Mouse (Mus musculus) hindbrain, postnatal 0 days (tissue): ENCODE data around the gene Pcmt1. TPM values are rescaled to one million over a fixed set of nuclear protein-coding genes. Genes with fewer than 3 reads are reported as not detected.

Experiments used
- ATAC-seq: fragments of 200-750 bp; cut with Nextera tagmentation; 2 replicates; pipeline ENCODE4 v1.8.0; 2017; ENCODE audit warnings: mild to moderate bottlenecking, moderate TSS enrichment, moderate library complexity
- DNase-seq: peaks from one replicate; pipeline ENCODE4 v3.0.0-alpha.2; 2015; ENCODE audit warnings: low spot score
- H3K27ac ChIP-seq: fragments of 300-500 bp; sonication (generic); 2 replicates; pipeline ENCODE4 v1.5.1; 2014; ENCODE audit warnings: mild to moderate bottlenecking
- H3K27me3 ChIP-seq: fragments of 300-500 bp; sonication (generic); 2 replicates; pipeline ENCODE4 v1.6.1; 2014; ENCODE audit warnings: low read length, mixed read lengths; ENCODE audit not compliant: insufficient read depth
- H3K36me3 ChIP-seq: fragments of 300-500 bp; sonication (generic); 2 replicates; pipeline ENCODE4 v1.6.1; 2014; ENCODE audit warnings: low read length, mixed read lengths; ENCODE audit not compliant: insufficient read depth
- H3K4me1 ChIP-seq: fragments of 300-500 bp; sonication (generic); 2 replicates; pipeline ENCODE4 v1.6.1; 2014; ENCODE audit warnings: antibody characterized with exemption, low read length, mixed read lengths; ENCODE audit not compliant: insufficient read depth
- H3K4me2 ChIP-seq: fragments of 300-500 bp; sonication (generic); 2 replicates; pipeline ENCODE4 v1.6.1; 2014; ENCODE audit warnings: low read depth, mild to moderate bottlenecking, low read length, moderate library complexity, mixed read lengths
- H3K4me3 ChIP-seq: fragments of 300-500 bp; sonication (generic); 2 replicates; pipeline ENCODE4 v1.5.1; 2014; ENCODE audit warnings: low read length
- H3K9ac ChIP-seq: fragments of 300-500 bp; sonication (generic); replicated peaks from 2 replicates; pipeline ENCODE4 v1.6.1; 2014; ENCODE audit warnings: mild to moderate bottlenecking, low read length, moderate library complexity, mixed read lengths
- H3K9me3 ChIP-seq: fragments of 300-500 bp; sonication (generic); 2 replicates; pipeline ENCODE4 v1.6.1; 2016; ENCODE audit warnings: low read length, mixed read lengths
- CTCF ChIP-seq: IDR thresholded peaks from 2 replicates; pipeline ENCODE4 v1.5.1; 2016; ENCODE audit warnings: antibody characterized with exemption, control low read depth, low read depth
- WGBS: fragments of 180-500 bp; shearing (Covaris S2); extraction: QIAGEN DNeasy Blood & Tissue Kit; methylation state at CpG from one replicate; pipeline ENCODE4 v1.1.7; 2014; 5-methylcytosine and 5-hydroxymethylcytosine counted together
- polyA plus RNA-seq: library from polyadenylated mRNA; unstranded; fragments of >200 nt; fragmentation: Nextera tagmentation; extraction: Ambion mirVana; gene quantifications from 2 replicates; pipeline ENCODE4 v1.2.1, GENCODE M21; 2015
- total RNA-seq: library from RNA; depleted of rRNA; stranded (reverse); fragments of >200 nt; gene quantifications from 2 replicates; pipeline ENCODE4 v1.2.3, GENCODE M21; 2014

Pcmt1 gene
- total and polyA plus RNA-seq, 2 experiments from 2014 or later: 65.7 to 202 TPM

GRCm38 (mm10) chr10:7651057-7651456 lies 29.9 kb downstream of the Pcmt1 start:
- WGBS: 90% methylated on average over 2 of the region's 2 CpGs
- peaks cover 14% of the 10 kb centered on the region for H3K36me3 ChIP-seq
- ATAC-seq: no peak
- H3K27me3 ChIP-seq: no peaks in the 10 kb centered on the region
- no peaks in the 10 kb centered on the region for H3K4me1 ChIP-seq
- H3K4me3 ChIP-seq: no peak overlapping the region
- no peak for DNase-seq
- no peaks in the 10 kb centered on the region for H3K9me3 ChIP-seq
- no peak for TF ChIP-seq CTCF
- H3K4me2 ChIP-seq: no peak overlapping the region
- no peak overlapping the region for H3K9ac ChIP-seq
- no peak overlapping the region for H3K27ac ChIP-seq

- Histone ChIP-seq H3K36me3 (peaks cover 18% of the 10 kb centered on the region), H3K4me2 (no peak overlapping the region), H3K9ac (no peak overlapping the region), H3K27me3 (no peaks in the 10 kb centered on the region), H3K9me3 (no peaks in the 10 kb centered on the region), H3K4me3 (no peak overlapping the region), H3K27ac (no peak overlapping the region), H3K4me1 (no peaks in the 10 kb centered on the region)
- ATAC-seq (no peak), DNase-seq (no peak)
- TF ChIP-seq CTCF: no peak
- 84% methylated on average over 4 of the region's 4 CpGs for WGBS
Measured at GRCm38 (mm10) chr10:7649059-7649458, 31.9 kb downstream of the Pcmt1 start.

GRCm38 (mm10) chr10:7645911-7646310 lies 35.0 kb downstream of the Pcmt1 start:
- no peak overlapping the region for H3K4me3 ChIP-seq
- ATAC-seq (no peak), DNase-seq (no peak)
- H3K4me2 ChIP-seq: no peak overlapping the region
- H3K36me3 ChIP-seq: peaks cover 29% of the 10 kb centered on the region
- H3K9ac ChIP-seq: no peak overlapping the region
- H3K9me3 ChIP-seq: no peaks in the 10 kb centered on the region
- WGBS: 88% methylated on average over 2 of the region's 2 CpGs
- H3K27me3 ChIP-seq: no peaks in the 10 kb centered on the region
- TF ChIP-seq CTCF: no peak
- H3K4me1 ChIP-seq: no peaks in the 10 kb centered on the region
- no peak overlapping the region for H3K27ac ChIP-seq

- ATAC-seq (no peak), DNase-seq (no peak)
- H3K27ac ChIP-seq: no peak overlapping the region
- peaks cover 48% of the 10 kb centered on the region for H3K36me3 ChIP-seq
- H3K27me3 ChIP-seq: no peaks in the 10 kb centered on the region
- no peak for TF ChIP-seq CTCF
- no peak overlapping the region for H3K4me3 ChIP-seq
- no peak overlapping the region for H3K4me2 ChIP-seq
- no peaks in the 10 kb centered on the region for H3K4me1 ChIP-seq
- 94% methylated on average over 12 of the region's 12 CpGs for WGBS
- H3K9ac ChIP-seq: no peak overlapping the region
- no peaks in the 10 kb centered on the region for H3K9me3 ChIP-seq
Measured at GRCm38 (mm10) chr10:7640366-7640765, 40.6 kb downstream of the Pcmt1 start.

GRCm38 (mm10) chr10:7630951-7631720 lies 49.8 kb downstream of the Pcmt1 start:
- DNase-seq (no peak), ATAC-seq (no peak)
- H3K9me3 ChIP-seq: no peaks in the 10 kb centered on the region
- no peak overlapping the region for H3K4me3 ChIP-seq
- WGBS: 72% methylated on average over 16 of the region's 16 CpGs
- H3K4me2 ChIP-seq: no peak overlapping the region
- no peaks in the 10 kb centered on the region for H3K27me3 ChIP-seq
- no peak overlapping the region for H3K9ac ChIP-seq
- no peak overlapping the region for H3K27ac ChIP-seq
- no peaks in the 10 kb centered on the region for H3K4me1 ChIP-seq
- peaks cover 5% of the 10 kb centered on the region; the same call in 1 of the 2 replicates for H3K36me3 ChIP-seq
- TF ChIP-seq CTCF: no peak

- Histone ChIP-seq H3K4me1 (no peaks in the 10 kb centered on the region), H3K9ac (no peak overlapping the region), H3K36me3 (peaks cover 5% of the 10 kb centered on the region; the same call in 1 of the 2 replicates), H3K27me3 (no peaks in the 10 kb centered on the region), H3K27ac (no peak overlapping the region), H3K9me3 (no peaks in the 10 kb centered on the region), H3K4me2 (no peak overlapping the region), H3K4me3 (no peak overlapping the region)
- TF ChIP-seq CTCF: no peak
- 92% methylated on average over 5 of the region's 5 CpGs for WGBS
- DNase-seq (no peak), ATAC-seq (no peak)
Measured at GRCm38 (mm10) chr10:7630286-7630685, 50.6 kb downstream of the Pcmt1 start.

GRCm38 (mm10) chr10:7629092-7629491 lies 51.8 kb downstream of the Pcmt1 start:
- DNase-seq (no peak), ATAC-seq (no peak)
- no peaks in the 10 kb centered on the region for H3K27me3 ChIP-seq
- peaks cover 5% of the 10 kb centered on the region; the same call in 1 of the 2 replicates for H3K36me3 ChIP-seq
- H3K4me3 ChIP-seq: no peak overlapping the region
- TF ChIP-seq CTCF: no peak
- H3K9me3 ChIP-seq: no peaks in the 10 kb centered on the region
- no peaks in the 10 kb centered on the region for H3K4me1 ChIP-seq
- WGBS: 94% methylated on average over 4 of the region's 4 CpGs
- no peak overlapping the region for H3K9ac ChIP-seq
- no peak overlapping the region for H3K4me2 ChIP-seq
- H3K27ac ChIP-seq: no peak overlapping the region
